Mouse (Mus musculus) MEL (cell line): Measurements from ENCODE around the gene Prr3. TPM values are rescaled to one million over a fixed set of nuclear protein-coding genes. Genes with fewer than 3 reads are reported as not detected.

Source experiments
- DNase-seq: peaks from one replicate; pipeline ENCODE4 v3.0.0; 2011; ENCODE audit warnings: low read depth, low spot score
- H3K27ac ChIP-seq: 2 replicates; pipeline ENCODE4 v1.5.1; 2012; ENCODE audit warnings: low read depth, mild to moderate bottlenecking, control low read depth, low read length, moderate library complexity; ENCODE audit not compliant: control insufficient read depth
- H3K27me3 ChIP-seq, 2 experiments: fragments of 150-350 bp in 1 of 2; sonication (generic) in 1 of 2; 2 replicates each; pipeline ENCODE4 v1.6.1; 2012; ENCODE audit warnings: low read length in 2 of 2, mild to moderate bottlenecking in 2 of 2, improper control_type of control experiment in 1 of 2, moderate library complexity in 1 of 2; ENCODE audit not compliant: insufficient read depth in 2 of 2, control insufficient read depth in 1 of 2
- H3K36me3 ChIP-seq, 2 experiments: 2 replicates each; pipeline ENCODE4 v1.6.1; 2012 to 2014; ENCODE audit warnings: low read length in 2 of 2, improper control_type of control experiment in 1 of 2, inconsistent platforms in 1 of 2, mild to moderate bottlenecking in 1 of 2; ENCODE audit not compliant: insufficient read depth in 2 of 2, control insufficient read depth in 1 of 2
- H3K4me1 ChIP-seq, 2 experiments: fragments of 150-350 bp in 1 of 2; sonication (generic) in 1 of 2; 2 replicates each; pipeline ENCODE4 v1.6.1; 2012; ENCODE audit warnings: low read length in 2 of 2, improper control_type of control experiment in 1 of 2, mild to moderate bottlenecking in 1 of 2; ENCODE audit not compliant: insufficient read depth in 2 of 2, control insufficient read depth in 1 of 2
- H3K4me3 ChIP-seq, 2 experiments: fragments of 150-350 bp in 1 of 2; sonication (generic) in 1 of 2; 2 replicates each; pipeline ENCODE4 v1.5.1; 2012; ENCODE audit warnings: low read depth in 2 of 2, low read length in 2 of 2, mild to moderate bottlenecking in 2 of 2, moderate library complexity in 2 of 2, control low read depth in 1 of 2, improper control_type of control experiment in 1 of 2; ENCODE audit not compliant: control insufficient read depth in 1 of 2, insufficient read depth in 1 of 2
- H3K79me2 ChIP-seq: 2 replicates; pipeline ENCODE4 v1.6.1; 2012; ENCODE audit warnings: mild to moderate bottlenecking, low read length, moderate library complexity; ENCODE audit not compliant: control insufficient read depth, poor library complexity, insufficient read depth
- H3K9ac ChIP-seq: 2 replicates; pipeline ENCODE4 v1.6.1; 2012; ENCODE audit warnings: low read depth, mild to moderate bottlenecking, control low read depth, low read length, moderate library complexity; ENCODE audit not compliant: control insufficient read depth, poor library complexity, severe bottlenecking
- H3K9me3 ChIP-seq: fragments of 150-350 bp; sonication (generic); replicated peaks from 2 replicates; pipeline ENCODE4 v1.6.1; 2012; ENCODE audit warnings: mild to moderate bottlenecking, low read length, improper control_type of control experiment, moderate library complexity; ENCODE audit not compliant: insufficient read depth
- BHLHE40 ChIP-seq: IDR thresholded peaks from 2 replicates; pipeline ENCODE4 v1.6.1; 2012; ENCODE audit warnings: low read depth, mild to moderate bottlenecking, inconsistent platforms, low read length, improper control_type of control experiment, borderline replicate concordance
- CHD1 ChIP-seq: IDR thresholded peaks from 2 replicates; pipeline ENCODE4 v1.6.1; 2012; ENCODE audit warnings: low read depth, mild to moderate bottlenecking, inconsistent platforms, low read length, improper control_type of control experiment
- CHD2 ChIP-seq: IDR thresholded peaks from 2 replicates; pipeline ENCODE4 v1.6.1; 2011; ENCODE audit warnings: low read length, improper control_type of control experiment
- CTCF ChIP-seq, 3 experiments: IDR thresholded peaks in 2 of 3; conservative IDR thresholded peaks in 1 of 3; 2 replicates each; pipeline ENCODE4 v1.5.1; 2011 to 2012; ENCODE audit warnings: low read length in 3 of 3, low read depth in 2 of 3, mild to moderate bottlenecking in 2 of 3, improper control_type of control experiment in 1 of 3, inconsistent platforms in 1 of 3, mixed read lengths in 1 of 3, moderate library complexity in 1 of 3; ENCODE audit not compliant: control insufficient read depth in 1 of 3, insufficient read depth in 1 of 3, poor library complexity in 1 of 3, severe bottlenecking in 1 of 3
- ELF1 ChIP-seq: IDR thresholded peaks from 2 replicates; pipeline ENCODE4 v1.6.1; 2014; ENCODE audit warnings: low read depth, mild to moderate bottlenecking, inconsistent platforms, low read length, improper control_type of control experiment, moderate library complexity
- EP300 ChIP-seq, 2 experiments: IDR thresholded peaks; 2 replicates each; pipeline ENCODE4 v1.6.1; 2011; ENCODE audit warnings: improper control_type of control experiment in 2 of 2, low read length in 2 of 2, low read depth in 1 of 2, mild to moderate bottlenecking in 1 of 2
- ETS1 ChIP-seq: IDR thresholded peaks from 2 replicates; pipeline ENCODE4 v1.6.1; 2012; ENCODE audit warnings: low read depth, mild to moderate bottlenecking, inconsistent platforms, low read length, improper control_type of control experiment, moderate library complexity
- GABPA ChIP-seq: IDR thresholded peaks from 2 replicates; pipeline ENCODE4 v1.6.1; 2012; ENCODE audit warnings: low read depth, mild to moderate bottlenecking, inconsistent platforms, low read length, improper control_type of control experiment, moderate library complexity
- GATA1 ChIP-seq: IDR thresholded peaks from 2 replicates; pipeline ENCODE4 v1.6.1; 2011; ENCODE audit warnings: low read depth, low read length, improper control_type of control experiment
- JUND ChIP-seq: IDR thresholded peaks from 2 replicates; pipeline ENCODE4 v1.6.1; 2011; ENCODE audit warnings: low read depth, mild to moderate bottlenecking, improper control_type of control experiment, low read length
- MAFK ChIP-seq: IDR thresholded peaks from 2 replicates; pipeline ENCODE4 v1.6.1; 2011; ENCODE audit warnings: low read depth, mild to moderate bottlenecking, low read length, improper control_type of control experiment, borderline replicate concordance
- MAX ChIP-seq: IDR thresholded peaks from 2 replicates; pipeline ENCODE4 v1.6.1; 2011; ENCODE audit warnings: low read length, improper control_type of control experiment
- MAZ ChIP-seq: IDR thresholded peaks from 2 replicates; pipeline ENCODE4 v1.6.1; 2012; ENCODE audit warnings: low read depth, mild to moderate bottlenecking, inconsistent platforms, low read length, improper control_type of control experiment
- MYC ChIP-seq: IDR thresholded peaks from 2 replicates; pipeline ENCODE4 v1.6.1; 2011; ENCODE audit warnings: low read depth, mild to moderate bottlenecking, low read length, improper control_type of control experiment, moderate library complexity
- NELFE ChIP-seq: IDR thresholded peaks from 2 replicates; pipeline ENCODE4 v1.6.1; 2011; ENCODE audit warnings: low read depth, low read length, improper control_type of control experiment
- NRF1 ChIP-seq: IDR thresholded peaks from 2 replicates; pipeline ENCODE4 v1.6.1; 2014; ENCODE audit warnings: low read depth, mild to moderate bottlenecking, inconsistent platforms, low read length, improper control_type of control experiment, moderate library complexity; ENCODE audit not compliant: poor library complexity, insufficient read depth, severe bottlenecking
- POLR2A ChIP-seq, 2 experiments: IDR thresholded peaks; 2 replicates each; pipeline ENCODE4 v1.6.1; 2011 to 2012; ENCODE audit warnings: low read length in 2 of 2, mild to moderate bottlenecking in 2 of 2, control low read depth in 1 of 2, improper control_type of control experiment in 1 of 2, low read depth in 1 of 2, moderate library complexity in 1 of 2; ENCODE audit not compliant: control insufficient read depth in 1 of 2, insufficient read depth in 1 of 2, poor library complexity in 1 of 2
- POLR2AphosphoS5 ChIP-seq: IDR thresholded peaks from 2 replicates; pipeline ENCODE4 v1.6.1; 2012; ENCODE audit warnings: low read depth, borderline replicate concordance, mild to moderate bottlenecking, inconsistent platforms, low read length, moderate library complexity, mixed read lengths
- RAD21 ChIP-seq: IDR thresholded peaks from 2 replicates; pipeline ENCODE4 v1.6.1; 2011; ENCODE audit warnings: mild to moderate bottlenecking, low read depth, low read length, improper control_type of control experiment
- SIN3A ChIP-seq: IDR thresholded peaks from 2 replicates; pipeline ENCODE4 v1.6.1; 2012; ENCODE audit warnings: low read length, improper control_type of control experiment, inconsistent platforms
- SMC3 ChIP-seq: IDR thresholded peaks from 2 replicates; pipeline ENCODE4 v1.6.1; 2011; ENCODE audit warnings: low read depth, low read length, improper control_type of control experiment
- TAL1 ChIP-seq: IDR thresholded peaks from 2 replicates; pipeline ENCODE4 v1.6.1; 2012; ENCODE audit warnings: mild to moderate bottlenecking, inconsistent platforms, low read length, moderate library complexity, mixed read lengths
- TBP ChIP-seq: IDR thresholded peaks from 2 replicates; pipeline ENCODE4 v1.8.0; 2011; ENCODE audit warnings: low read depth, low read length, improper control_type of control experiment
- TCF12 ChIP-seq: IDR thresholded peaks from 2 replicates; pipeline ENCODE4 v1.6.1; 2014; ENCODE audit warnings: low read depth, mild to moderate bottlenecking, inconsistent platforms, low read length, improper control_type of control experiment, moderate library complexity
- UBTF ChIP-seq: IDR thresholded peaks from 2 replicates; pipeline ENCODE4 v1.6.1; 2012; ENCODE audit warnings: low read depth, mild to moderate bottlenecking, inconsistent platforms, low read length, improper control_type of control experiment, moderate library complexity, borderline replicate concordance; ENCODE audit not compliant: insufficient read depth
- USF1 ChIP-seq: IDR thresholded peaks from 2 replicates; pipeline ENCODE4 v1.6.1; 2014; ENCODE audit warnings: low read depth, mild to moderate bottlenecking, inconsistent platforms, low read length, improper control_type of control experiment, moderate library complexity
- ZC3H11A ChIP-seq: IDR thresholded peaks from 2 replicates; pipeline ENCODE4 v1.6.1; 2012; ENCODE audit warnings: low read depth, mild to moderate bottlenecking, inconsistent platforms, low read length, improper control_type of control experiment
- ZMIZ1 ChIP-seq: IDR thresholded peaks from 2 replicates; pipeline ENCODE4 v1.6.1; 2012; ENCODE audit warnings: low read depth, mild to moderate bottlenecking, inconsistent platforms, low read length, improper control_type of control experiment, moderate library complexity
- polyA plus RNA-seq, 2 experiments: library from polyadenylated mRNA; stranded (reverse) in 1 of 2; unstranded in 1 of 2; fragments of >175 nt in 1 of 2; fragments of >200 nt in 1 of 2; gene quantifications; 2 replicates each; pipeline versions ENCODE4 v1.2.1 to v1.2.4; 2012; ENCODE audit warnings: low replicate concordance in 2 of 2, low read depth in 1 of 2; ENCODE audit not compliant: insufficient read length in 2 of 2, insufficient read depth in 1 of 2, missing spikeins in 1 of 2
- total RNA-seq: library from RNA; depleted of rRNA; stranded (reverse); fragments of 300-350 nt; gene quantifications from 2 replicates; pipeline ENCODE4 v1.2.3, GENCODE M21; 2012

Gene Prr3
- total and polyA plus RNA-seq, 3 experiments = 13.8 to 48.1 TPM; not detected in 1

DNA sequence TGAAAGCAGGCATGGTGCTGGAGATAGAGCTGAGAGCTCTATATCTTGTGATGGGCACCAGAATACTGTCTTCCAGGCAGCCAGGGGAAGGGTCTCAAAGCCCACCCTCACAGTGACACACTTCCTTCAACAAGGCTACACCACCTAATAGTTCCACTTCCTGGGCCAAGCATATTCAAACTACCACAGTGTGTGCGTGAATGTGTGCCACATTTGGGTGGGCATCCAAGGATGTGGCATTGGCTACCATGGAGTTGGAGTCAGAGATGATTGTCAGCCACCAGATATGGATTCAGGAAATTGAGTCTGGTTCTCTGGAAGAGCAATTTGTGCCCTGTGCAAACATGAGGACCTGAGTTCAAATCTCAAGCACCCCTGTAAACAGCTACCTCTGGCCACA, 41.3 kb upstream of the Prr3 start:
- 0 out of 2 replicates have a peak, but pooled peaks have one; percentile 51 for TF ChIP-seq CHD1
- no peak for TF ChIP-seq EP300 (IDR thresholded peaks at IDR 0.05; ENCODE audit: low read depth in 1 of 2, low read length in 2 of 2)
- TF ChIP-seq POLR2AphosphoS5 = no peak
- TF ChIP-seq MYC = no peak
- peak; percentile 28; the same call in 1 of the 2 replicates for TF ChIP-seq TCF12
- TF ChIP-seq MAX = no peak
- no peak for TF ChIP-seq BHLHE40
- TF ChIP-seq ZMIZ1 = no peak
- no peak for TF ChIP-seq JUND
- TF ChIP-seq MAFK = no peak
- no peak for TF ChIP-seq MAZ
- TF ChIP-seq TAL1 = peak; percentile 40
- TF ChIP-seq ELF1 = no peak
- TF ChIP-seq, all 39 proteins: peak for 3
- peaks cover 76% of the 10 kb centered on the region for H3K79me2 ChIP-seq
- H3K4me3 ChIP-seq = peak overlapping the region; percentile 42
- peak overlapping the region; percentile 47 for H3K9ac ChIP-seq
- no peaks in the 10 kb centered on the region for H3K9me3 ChIP-seq
- H3K27me3 ChIP-seq = no peaks in the 10 kb centered on the region
- peak overlapping the region; percentile 97 for H3K27ac ChIP-seq
- peaks cover 39 to 62% of the 10 kb centered on the region in 2 experiments for H3K4me1 ChIP-seq
- H3K36me3 ChIP-seq = peaks cover 6 to 72% of the 10 kb centered on the region in 2 experiments
- DNase-seq = no peak

DNA sequence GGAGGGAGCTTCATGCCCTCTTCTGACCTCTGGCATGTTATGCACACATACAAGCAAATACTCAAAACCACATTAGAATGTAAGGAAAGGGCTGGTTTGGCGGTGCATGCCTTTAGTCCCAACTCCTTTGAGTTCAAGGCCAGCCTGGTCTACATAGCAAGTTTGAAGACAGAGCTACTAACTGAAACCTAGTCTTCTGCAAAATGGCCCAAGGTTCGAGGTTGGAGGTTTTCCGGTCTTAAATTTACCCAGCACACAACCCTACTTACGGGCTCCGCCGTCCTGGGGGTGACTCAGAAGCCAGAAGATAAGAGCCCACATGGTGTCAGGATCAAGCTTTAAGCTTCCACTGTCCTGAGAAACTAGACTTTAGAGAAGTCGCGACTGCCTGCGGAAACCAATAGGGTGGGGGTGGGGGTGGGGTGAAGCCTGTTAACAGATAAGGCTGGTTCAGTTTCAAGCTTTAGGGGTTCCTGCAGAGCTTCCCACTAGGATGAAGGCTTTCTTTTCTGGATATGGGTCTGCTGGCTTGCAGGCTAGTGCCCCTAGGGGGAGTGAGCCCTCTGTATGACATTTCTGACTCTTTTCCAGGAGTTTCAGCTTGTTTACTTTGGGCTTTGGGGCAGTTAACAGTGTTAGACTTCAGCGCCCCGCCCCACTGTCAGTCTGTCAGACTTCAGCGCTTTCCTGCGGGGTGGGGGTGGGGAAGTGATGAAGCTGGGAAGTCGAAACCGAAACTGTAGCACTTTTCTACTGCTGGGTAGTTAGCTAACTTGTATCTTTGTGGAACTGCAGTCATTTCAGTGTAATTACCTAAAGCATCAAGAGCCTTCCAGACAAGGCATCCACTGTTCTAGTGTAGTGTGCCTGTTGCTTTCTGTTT, 40.4 kb upstream of the Prr3 start, which contains the start of gene H2-T24:
Gene H2-T24 (minus strand): TSS at position 370 of the 883 bp plus-strand sequence.
- Histone ChIP-seq H3K4me1 (peaks cover 36 to 66% of the 10 kb centered on the region in 2 experiments), H3K79me2 (peaks cover 78% of the 10 kb centered on the region), H3K27ac (peak within 1 kb of the TSS; percentile 97), H3K27me3 (no peaks in the 10 kb centered on the region), H3K9me3 (no peaks in the 10 kb centered on the region), H3K4me3 (peak within 1 kb of the TSS; percentile 52), H3K9ac (peak within 1 kb of the TSS; percentile 64), H3K36me3 (peaks cover 8 to 66% of the 10 kb centered on the region in 2 experiments)
- DNase-seq = peak; percentile 97
- TF ChIP-seq UBTF (no peak), ETS1 (peak; percentile 92), NRF1 (no peak), MYC (peak; percentile 84), ZC3H11A (no peak), BHLHE40 (peak; percentile 46), MAZ (no peak), POLR2A (IDR thresholded peaks at IDR 0.05; ENCODE audit: control insufficient read depth in 1 of 2, insufficient read depth in 1 of 2, low read depth in 1 of 2, low read length in 2 of 2, poor library complexity in 1 of 2) (peak; percentile 30 to 82; a peak in 2 of 4 replicates), GATA1 (peak; percentile 88), RAD21 (no peak), TAL1 (peak; percentile 31), GABPA (no peak), USF1 (0 out of 2 replicates have a peak, but pooled peaks have one; percentile 33), CHD1 (no peak), SMC3 (no peak), CTCF (IDR thresholded peaks at IDR 0.05 in 2 of 3, conservative IDR thresholded peaks at IDR 0.05 in 1 of 3; ENCODE audit: control insufficient read depth in 1 of 3, insufficient read depth in 1 of 3, low read depth in 2 of 3, low read length in 3 of 3, poor library complexity in 1 of 3, severe bottlenecking in 1 of 3) (peak in 1 of 3 experiments; percentile 21; a peak in 2 of 6 replicates), TBP (peak; percentile 58), CHD2 (peak; percentile 71), MAFK (no peak), MAX (peak; percentile 46; the same call in 1 of the 2 replicates), NELFE (peak; percentile 58), POLR2AphosphoS5 (no peak), SIN3A (peak; percentile 93)
